Mouse (Mus musculus) testis, adult 2 months (tissue): ENCODE measurements around the gene Adipor2. TPM values are rescaled to one million over a fixed set of nuclear protein-coding genes. Genes with fewer than 3 reads are reported as not detected.

ENCODE experiments used
- H3K27ac ChIP-seq: fragments of 200-500 bp; 2 replicates; pipeline ENCODE4 v1.5.1; 2012; ENCODE audit warnings: low read depth, low read length; ENCODE audit not compliant: control insufficient read depth, insufficient read depth
- H3K27me3 ChIP-seq: fragments of 200-500 bp; 2 replicates; pipeline ENCODE4 v1.6.1; 2012; ENCODE audit warnings: mild to moderate bottlenecking, low read length, moderate library complexity; ENCODE audit not compliant: control insufficient read depth, insufficient read depth
- H3K36me3 ChIP-seq: fragments of 200-500 bp; 2 replicates; pipeline ENCODE4 v1.6.1; 2012; ENCODE audit warnings: mild to moderate bottlenecking, low read length; ENCODE audit not compliant: control insufficient read depth, insufficient read depth
- H3K4me1 ChIP-seq: fragments of 200-500 bp; 2 replicates; pipeline ENCODE4 v1.6.1; 2012; ENCODE audit warnings: low read length; ENCODE audit not compliant: control insufficient read depth, insufficient read depth
- H3K4me3 ChIP-seq: fragments of 200-500 bp; 2 replicates; pipeline ENCODE4 v1.5.1; 2012; ENCODE audit warnings: low read depth, mild to moderate bottlenecking, low read length, moderate library complexity, mixed read lengths; ENCODE audit not compliant: control insufficient read depth
- CTCF ChIP-seq: fragments of 200-500 bp; IDR thresholded peaks from 2 replicates; pipeline ENCODE4 v1.5.1; 2012; ENCODE audit warnings: low read depth, mild to moderate bottlenecking, inconsistent platforms, low read length, moderate library complexity; ENCODE audit not compliant: control insufficient read depth, insufficient read depth, insufficient replicate concordance
- POLR2A ChIP-seq: fragments of 200-500 bp; IDR thresholded peaks from 2 replicates; pipeline ENCODE4 v1.6.1; 2012; ENCODE audit warnings: low read depth, mild to moderate bottlenecking, inconsistent platforms, low read length, moderate library complexity; ENCODE audit not compliant: control insufficient read depth
- polyA plus RNA-seq: library from polyadenylated mRNA; depleted of rRNA; stranded (reverse); fragments of >200 nt; gene quantifications from 2 replicates; pipeline ENCODE4 v1.2.3, GENCODE M21; 2012

Adipor2 gene
- polyA plus RNA-seq, 1 experiment = 22.0 TPM

DNA sequence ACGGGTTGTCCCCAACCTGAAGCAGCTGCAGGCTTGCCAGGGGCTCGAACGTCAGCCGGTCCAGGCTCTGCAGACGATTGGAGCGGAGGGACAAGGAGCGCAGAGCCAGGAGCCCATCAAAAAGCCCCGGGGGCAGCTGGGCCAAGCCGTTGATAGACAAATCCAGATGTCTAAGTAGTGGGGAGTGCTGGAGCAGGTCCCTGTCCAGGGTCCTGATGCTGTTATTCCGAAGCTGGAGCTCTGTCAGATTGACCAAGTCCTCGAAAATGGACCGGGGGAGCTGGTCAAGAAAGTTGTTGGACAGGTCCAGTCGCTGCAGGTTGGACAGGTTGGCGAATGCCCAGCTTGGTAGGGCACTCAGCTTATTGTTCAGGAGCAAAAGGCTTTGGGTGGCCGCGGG lies 97.0 kb downstream of the Adipor2 start:
- Histone ChIP-seq H3K4me3 (no peak overlapping the region), H3K27ac (no peak overlapping the region), H3K27me3 (no peaks in the 10 kb centered on the region), H3K4me1 (no peaks in the 10 kb centered on the region), H3K36me3 (no peaks in the 10 kb centered on the region)
- TF ChIP-seq POLR2A (no peak), CTCF (no peak)

DNA sequence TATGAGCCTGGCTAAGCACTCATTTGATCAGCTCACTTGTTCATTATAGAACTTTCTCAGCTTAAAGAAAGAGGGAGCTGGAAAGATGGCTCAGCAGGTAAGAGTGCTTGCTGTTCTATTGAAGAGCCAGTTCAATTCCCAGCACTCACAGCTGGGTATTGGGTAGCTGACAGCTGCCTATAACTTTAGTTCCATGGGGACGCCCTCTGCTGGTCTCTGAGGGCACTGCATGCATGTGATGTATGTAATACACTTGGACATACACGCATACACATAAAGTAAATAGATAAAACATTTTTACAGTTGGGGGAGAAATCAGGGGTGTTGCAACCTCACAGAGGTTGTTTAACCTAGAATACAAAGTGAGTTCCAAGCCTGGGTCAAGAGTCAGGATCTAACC lies 98.1 kb downstream of the Adipor2 start:
- TF ChIP-seq CTCF (peak; percentile 46; the same call in 1 of the 2 replicates), POLR2A (no peak)
- H3K4me1 ChIP-seq = no peaks in the 10 kb centered on the region
- H3K36me3 ChIP-seq = no peaks in the 10 kb centered on the region
- no peak overlapping the region for H3K27ac ChIP-seq
- no peak overlapping the region for H3K4me3 ChIP-seq
- H3K27me3 ChIP-seq = no peaks in the 10 kb centered on the region

DNA sequence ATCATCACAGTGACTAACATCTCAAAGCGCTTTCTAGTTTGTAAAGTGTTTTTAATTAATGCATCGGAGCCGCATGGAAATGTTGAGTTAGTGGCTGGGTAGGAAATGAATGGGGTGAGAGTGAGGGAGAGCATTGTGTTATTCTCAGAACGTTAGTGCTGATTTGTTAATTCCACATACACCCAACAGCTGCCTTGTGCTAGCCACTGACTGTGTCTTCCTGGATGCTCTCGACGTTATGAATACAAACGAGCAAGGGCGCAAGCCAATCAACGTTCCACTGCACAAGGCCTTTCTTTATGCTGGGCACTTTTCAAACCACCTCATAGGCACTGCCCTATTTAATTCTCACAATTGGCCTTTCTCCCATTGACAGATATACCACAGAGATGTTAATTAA lies 98.8 kb downstream of the Adipor2 start:
- H3K27me3 ChIP-seq = no peaks in the 10 kb centered on the region

DNA sequence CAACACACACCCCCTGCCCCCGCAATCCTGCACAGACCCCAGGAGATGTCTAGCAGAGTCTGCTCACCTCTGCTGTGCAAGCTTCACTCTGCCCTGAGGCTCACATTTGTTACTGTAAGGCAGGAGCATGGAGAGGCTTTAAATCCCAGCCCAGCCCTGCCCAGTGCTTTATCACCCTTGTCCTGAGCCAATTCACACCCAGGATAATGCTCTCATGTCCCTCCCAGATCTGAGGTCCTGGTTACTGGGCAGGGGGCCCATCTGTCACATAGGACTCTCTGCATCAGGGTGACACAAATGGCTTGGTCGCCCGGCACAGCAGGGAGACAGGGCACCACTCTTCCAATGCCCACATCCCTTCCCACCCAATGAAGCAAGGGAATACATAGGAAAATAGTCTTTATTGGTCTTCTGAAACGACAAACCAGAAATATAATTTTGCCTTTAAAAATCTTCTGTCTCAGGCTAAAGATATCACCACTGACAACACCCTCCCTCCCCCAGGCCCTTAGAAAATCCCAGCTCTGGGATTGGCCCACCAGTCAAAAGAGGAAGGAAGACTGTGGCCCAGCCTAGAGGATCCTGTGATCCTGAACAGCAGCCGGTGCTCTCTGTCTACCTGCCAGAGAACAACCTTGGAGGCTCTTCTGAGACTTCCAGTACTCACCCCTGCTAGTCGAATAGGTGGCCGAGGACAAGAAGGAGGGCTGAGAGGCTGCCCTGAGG lies 102.6 kb downstream of the Adipor2 start:
- Histone ChIP-seq H3K36me3 (no peaks in the 10 kb centered on the region), H3K27me3 (no peaks in the 10 kb centered on the region), H3K4me3 (no peak overlapping the region), H3K4me1 (no peaks in the 10 kb centered on the region), H3K27ac (no peak overlapping the region)
- no peak for TF ChIP-seq POLR2A
- no peak for TF ChIP-seq CTCF

More for the DNA sequence above, 98.8 kb downstream of the Adipor2 start:
- no peak for TF ChIP-seq POLR2A
- TF ChIP-seq CTCF = no peak
- no peaks in the 10 kb centered on the region for H3K4me1 ChIP-seq
- H3K4me3 ChIP-seq = no peak overlapping the region
- no peaks in the 10 kb centered on the region for H3K36me3 ChIP-seq
- no peak overlapping the region for H3K27ac ChIP-seq

GRCm38 (mm10) chr6:119313588-119314375 lies 103.7 kb downstream of the Adipor2 start:
- H3K27me3 ChIP-seq = no peaks in the 10 kb centered on the region
- H3K4me1 ChIP-seq = no peaks in the 10 kb centered on the region
- no peak overlapping the region for H3K4me3 ChIP-seq
- TF ChIP-seq CTCF (no peak), POLR2A (no peak)
- H3K27ac ChIP-seq = no peak overlapping the region
- H3K36me3 ChIP-seq = no peaks in the 10 kb centered on the region

DNA sequence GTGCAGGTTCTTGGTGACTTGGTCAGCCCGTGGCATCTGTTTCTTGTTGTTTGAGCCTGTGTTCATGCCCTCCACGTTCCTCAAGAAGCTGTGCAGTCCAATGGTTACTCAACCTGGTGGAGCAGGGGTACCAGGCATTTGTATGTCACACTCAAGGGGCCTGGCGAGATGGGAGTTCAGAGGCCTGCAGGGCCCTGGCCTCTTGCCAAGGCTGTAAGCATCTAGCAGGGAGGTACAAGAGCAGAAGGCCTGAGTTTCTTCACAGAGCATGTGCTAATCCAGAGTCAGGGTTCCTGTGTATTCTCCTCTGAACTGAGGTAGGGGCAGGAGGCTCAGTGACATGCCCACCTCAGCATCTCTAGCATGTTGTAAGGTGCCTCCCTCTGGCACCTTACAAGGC lies 104.4 kb downstream of the Adipor2 start:
- Histone ChIP-seq H3K27me3 (no peaks in the 10 kb centered on the region), H3K4me3 (peak overlapping the region; percentile 16; the same call in 1 of the 2 replicates), H3K36me3 (no peaks in the 10 kb centered on the region), H3K4me1 (no peaks in the 10 kb centered on the region), H3K27ac (no peak overlapping the region)
- TF ChIP-seq CTCF (no peak), POLR2A (no peak)

DNA sequence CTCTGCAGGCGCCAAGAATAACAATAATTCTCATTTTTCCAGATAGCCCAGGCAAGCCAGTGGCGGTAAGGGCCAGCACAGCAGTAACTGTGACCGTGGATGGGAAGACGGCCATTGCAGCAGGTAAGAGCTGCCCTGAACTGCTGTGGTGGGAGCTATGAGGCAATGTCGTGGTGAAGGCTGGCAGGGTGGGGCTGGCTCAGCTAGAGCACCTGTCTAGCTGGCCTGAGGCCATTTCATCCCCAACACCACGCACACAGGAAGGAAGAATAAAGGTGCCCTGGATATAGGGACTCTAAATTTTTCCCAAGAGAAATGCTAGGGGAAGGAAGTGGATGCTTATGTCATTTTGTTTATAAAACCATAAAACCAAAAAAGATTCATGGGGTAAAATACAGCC lies 105.1 kb downstream of the Adipor2 start:
- Histone ChIP-seq H3K27me3 (no peaks in the 10 kb centered on the region), H3K27ac (no peak overlapping the region), H3K4me3 (no peak overlapping the region), H3K4me1 (no peaks in the 10 kb centered on the region), H3K36me3 (no peaks in the 10 kb centered on the region)
- no peak for TF ChIP-seq POLR2A
